Mouse (Mus musculus): ENCODE data around the gene Pld4. TPM values are rescaled to one million over a fixed set of nuclear protein-coding genes. Genes with fewer than 3 reads are reported as not detected.

The Pld4 gene
- total RNA-seq, 4 experiments from 2014 or later = 9.1 to 21.7 (median 15.5) TPM

DNA sequence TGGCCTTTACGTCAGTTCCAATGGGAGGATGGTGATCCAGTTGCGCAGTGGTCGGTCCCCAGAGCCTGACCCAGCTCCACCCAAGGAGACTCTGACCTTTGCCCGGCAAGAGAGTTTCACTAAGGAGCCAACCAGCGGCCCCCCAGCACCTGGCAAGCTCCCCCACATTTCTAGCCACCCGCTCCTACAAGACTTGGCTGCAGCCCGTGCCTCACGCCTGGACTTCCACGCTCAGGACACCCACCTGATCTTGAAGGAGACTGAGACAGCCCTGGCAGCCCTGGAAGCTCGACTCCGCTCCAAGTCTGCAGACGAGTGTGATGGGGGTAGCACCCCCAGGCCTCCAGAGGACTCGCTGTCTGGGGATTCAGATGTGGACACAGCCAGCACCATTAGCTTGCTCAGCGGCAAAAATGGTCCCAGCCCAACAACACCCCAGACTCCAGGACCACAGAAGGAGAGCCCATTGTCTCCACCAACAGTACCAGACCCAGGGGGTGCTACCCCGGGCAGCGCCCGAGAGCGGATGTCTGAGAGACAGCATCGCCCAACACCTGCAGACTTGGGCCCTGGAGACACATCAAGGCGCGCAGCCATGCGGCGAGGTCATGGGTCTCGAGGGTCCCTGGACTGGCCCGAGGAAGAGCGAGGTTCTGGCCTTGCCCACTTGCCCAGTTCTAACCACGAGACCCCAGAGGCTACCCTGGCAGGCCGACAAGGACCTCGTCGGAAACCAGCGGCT, 22.0 kb upstream of the Pld4 start:
- no peak for DNase-seq

DNA sequence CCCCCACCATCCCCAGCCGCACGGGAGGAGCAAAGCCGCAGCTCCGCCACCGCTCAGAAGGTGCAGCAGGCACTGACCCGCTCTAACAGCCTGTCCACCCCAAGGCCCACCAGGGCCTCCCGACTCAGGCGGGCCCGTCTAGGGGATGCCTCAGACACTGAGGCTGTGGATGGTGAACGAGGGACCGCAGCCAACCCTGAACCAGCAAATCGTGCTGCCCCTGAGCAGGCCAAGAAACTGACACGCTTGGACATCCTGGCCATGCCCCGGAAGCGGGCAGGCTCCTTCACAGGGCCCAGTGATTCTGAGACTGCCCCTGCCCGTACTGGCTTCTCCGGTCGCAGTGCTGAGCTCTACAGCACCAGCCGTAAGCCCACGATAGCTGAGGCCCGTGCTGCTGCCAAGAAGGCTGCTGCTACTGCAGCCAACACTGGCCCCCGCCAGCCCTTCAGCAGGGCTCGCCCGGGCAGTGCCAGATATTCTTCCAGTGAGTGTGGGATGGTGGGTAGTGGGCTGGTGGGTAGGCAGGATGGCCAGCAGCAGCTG, 21.4 kb upstream of the Pld4 start:
- no peak for DNase-seq

DNA sequence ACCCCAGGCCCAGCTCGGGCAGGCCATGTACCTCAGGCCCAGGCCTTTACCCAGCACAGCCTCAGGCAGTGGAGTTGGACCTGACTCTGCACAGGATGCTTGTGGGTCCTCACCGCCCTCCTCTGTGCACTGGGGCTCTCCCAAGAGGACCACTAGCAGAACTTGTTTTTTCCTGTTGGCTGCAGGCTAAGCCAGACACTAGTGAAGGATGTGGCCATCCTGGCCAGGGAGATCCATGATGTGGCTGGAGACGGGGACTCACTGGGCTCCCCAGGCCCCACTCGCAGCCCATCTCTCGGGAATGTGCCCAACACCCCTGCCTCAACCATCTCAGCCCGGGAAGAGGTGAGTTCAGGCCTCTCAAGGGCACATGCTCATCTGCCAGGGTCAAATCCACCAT, 17.7 kb upstream of the Pld4 start:
- peak; percentile 2 for DNase-seq

DNA sequence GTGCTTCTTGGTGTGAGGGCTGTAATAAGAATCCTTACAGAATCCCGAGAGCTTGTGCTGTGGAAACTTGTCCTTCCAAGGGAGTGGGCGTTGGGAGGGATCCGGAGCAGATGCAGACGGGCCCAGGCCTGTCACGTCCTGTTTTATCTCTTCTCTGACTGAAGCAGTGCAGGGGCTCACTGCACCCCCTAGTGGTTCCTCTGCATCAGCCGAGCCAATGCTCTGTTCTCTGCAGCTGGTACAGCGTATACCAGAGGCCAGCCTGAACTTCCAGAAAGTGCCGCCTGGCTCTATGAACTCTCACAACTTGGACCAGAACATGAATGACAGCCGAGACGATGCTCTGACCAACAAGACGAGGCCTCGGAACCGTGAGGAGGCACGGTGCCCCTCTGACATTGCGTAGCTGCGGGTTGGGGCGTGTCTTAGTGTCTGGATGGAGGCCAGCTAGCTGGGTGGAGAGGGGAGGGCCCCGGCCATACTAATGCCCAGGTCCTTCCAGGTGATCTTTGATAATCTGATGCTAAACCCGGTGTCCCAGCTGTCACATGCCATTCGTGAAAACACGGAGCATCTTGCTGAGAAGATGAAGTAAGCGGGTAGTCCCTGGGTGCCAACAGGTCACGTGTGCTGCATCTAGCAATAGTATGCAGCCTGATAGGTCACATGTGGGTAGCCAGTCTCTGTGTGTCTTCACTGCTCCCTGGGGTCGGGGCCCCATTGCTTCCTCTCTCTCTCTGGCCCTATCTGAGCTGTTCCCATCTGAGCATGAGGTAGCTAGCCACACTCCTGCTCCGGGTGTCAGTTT, 17.1 kb upstream of the Pld4 start:
- DNase-seq = peak; percentile 70

DNA sequence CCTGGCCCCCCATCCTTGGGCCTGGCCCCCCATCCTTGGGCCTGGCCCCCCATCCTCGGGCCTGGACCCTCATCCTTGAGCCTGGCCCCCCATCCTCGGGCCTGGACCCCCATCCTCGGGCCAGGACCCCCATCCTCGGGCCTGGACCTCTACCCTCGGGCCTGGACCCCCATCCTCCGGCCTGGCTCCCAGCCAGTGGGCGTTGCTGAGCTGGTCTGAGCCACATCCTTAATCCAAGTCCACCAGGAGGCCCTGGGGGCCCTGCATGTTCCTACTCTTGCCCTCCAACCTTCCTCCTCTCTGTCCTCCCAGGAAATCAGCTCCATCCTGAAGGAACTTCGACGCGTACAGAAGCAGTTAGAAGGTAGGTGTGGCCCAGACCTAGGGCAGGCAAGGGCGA, 16.2 kb upstream of the Pld4 start:
- no peak for DNase-seq

DNA sequence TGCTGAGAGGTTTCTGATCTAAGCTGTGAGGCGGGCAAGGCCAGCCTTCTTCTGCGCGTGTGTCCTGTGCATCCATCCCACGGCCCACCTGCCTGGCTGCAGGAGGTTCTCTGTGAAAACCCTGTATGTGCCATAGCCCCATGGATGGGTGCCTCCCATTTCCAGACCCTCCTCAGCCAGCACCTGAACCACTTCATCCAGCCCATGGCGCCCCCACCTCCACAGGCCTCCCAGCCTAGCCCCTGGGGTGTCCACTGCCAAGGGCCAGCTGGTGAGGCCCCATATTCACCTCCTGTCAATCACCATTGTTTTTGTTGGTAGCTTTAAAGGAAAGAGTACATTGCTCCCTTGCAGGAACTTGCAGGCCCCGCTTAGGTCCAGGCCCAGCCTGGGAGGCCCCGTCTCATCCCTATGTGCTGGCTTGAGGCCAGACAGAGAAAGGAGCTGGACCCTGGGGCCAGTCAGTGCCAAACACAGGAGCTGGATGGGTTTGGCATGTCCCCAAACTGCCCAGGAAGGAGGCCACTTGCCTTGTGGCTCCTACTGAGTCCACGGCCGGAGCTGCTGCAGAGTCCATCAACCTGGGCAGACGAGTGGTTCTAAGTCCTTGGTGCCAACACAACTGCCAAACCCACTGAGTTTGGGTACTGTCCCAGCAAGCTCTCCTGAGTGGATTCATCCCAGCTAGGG, 15.4 kb upstream of the Pld4 start:
- peak; percentile 2 for DNase-seq

DNA sequence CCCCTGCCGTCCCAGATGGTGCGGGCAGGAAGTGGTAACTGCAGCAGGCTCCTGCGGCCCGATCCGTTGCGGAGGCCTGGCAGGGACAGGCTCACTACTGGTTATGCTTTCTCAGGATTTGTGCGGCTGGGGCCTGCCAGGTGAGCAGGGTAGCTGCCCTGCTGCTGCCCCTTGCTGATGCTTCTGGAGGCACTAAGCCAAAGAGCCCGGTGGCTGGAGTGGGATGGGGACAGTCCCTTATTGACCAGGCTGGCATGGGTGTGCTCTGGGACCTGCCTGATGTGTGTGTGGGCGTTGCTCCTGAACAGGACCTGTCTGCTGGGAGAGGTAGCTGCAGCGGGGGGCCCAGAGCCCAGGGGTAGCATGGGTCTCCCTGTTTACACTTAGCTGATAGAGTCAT, 14.7 kb upstream of the Pld4 start:
- DNase-seq = no peak

DNA sequence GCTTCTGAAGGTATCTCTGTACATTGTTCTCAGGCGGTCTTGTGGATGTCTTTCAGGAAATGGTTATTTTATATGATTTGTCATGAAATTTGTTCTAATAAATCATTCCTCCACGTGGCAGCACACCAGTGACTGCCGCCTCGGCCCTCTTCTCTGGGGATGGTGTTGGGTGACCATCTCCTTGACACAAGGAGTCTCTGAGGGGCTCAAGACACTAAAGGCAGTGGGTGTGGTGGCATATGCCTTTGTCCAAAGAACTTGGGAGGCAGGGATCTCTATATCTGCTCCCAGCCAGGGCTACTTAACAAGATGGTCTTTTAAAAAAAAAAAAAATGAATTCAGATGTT, 14.0 kb upstream of the Pld4 start:
- no peak for DNase-seq

DNA sequence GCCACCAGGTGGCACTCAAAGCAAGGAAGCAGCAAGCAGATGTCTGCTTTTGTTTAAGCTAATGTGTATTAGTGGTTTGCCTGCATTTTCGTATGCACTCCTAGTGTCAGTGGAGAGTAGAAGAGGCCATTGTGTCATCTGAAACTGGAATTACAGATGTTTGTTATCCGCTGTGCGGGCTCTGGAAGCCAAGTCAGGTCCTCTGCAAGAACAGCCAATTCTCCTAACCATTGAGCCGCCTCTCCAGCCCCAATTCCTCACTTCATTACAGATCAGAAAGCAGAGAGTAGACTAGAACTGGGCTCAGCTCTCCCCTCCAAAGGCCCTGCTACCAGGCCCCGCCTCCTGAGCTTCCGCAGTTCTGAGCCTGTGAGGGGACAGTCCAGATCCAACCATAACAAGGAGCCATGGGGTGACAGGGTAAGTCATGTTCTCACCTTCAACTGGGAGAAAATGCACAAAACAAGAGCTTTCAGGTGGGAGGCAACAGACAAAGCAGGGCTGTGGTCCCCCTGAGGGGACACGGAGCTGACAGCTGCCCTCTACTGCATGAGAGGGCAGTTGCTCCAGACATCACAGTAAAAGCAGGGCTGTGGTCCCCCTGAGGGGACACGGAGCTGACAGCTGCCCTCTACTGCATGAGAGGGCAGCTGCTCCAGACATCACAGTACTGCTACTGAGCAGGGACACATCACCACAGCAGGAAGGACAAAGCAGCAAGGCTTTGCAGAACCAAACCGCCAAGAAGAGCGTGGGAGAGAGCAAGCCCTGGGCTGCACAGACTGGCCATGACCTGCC, 13.4 kb upstream of the Pld4 start:
- DNase-seq = no peak

DNA sequence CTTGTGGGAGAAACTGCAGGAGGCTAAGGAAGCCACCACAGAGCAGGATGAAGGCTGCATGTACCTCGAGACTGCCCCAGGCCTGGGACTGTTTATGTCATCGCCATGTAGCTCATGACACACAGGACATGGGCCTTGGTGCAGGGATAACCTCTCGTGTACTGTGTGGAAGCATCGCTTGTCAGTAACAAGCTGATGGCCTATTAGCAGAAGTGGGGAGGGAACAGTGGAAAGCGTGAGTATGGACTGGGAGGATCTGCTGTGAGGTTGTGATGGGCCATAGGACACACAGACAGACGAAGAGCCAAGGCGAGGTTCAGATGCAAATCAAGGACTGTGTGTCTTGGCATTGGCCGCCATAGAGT, 12.9 kb upstream of the Pld4 start:
- DNase-seq = no peak

DNA sequence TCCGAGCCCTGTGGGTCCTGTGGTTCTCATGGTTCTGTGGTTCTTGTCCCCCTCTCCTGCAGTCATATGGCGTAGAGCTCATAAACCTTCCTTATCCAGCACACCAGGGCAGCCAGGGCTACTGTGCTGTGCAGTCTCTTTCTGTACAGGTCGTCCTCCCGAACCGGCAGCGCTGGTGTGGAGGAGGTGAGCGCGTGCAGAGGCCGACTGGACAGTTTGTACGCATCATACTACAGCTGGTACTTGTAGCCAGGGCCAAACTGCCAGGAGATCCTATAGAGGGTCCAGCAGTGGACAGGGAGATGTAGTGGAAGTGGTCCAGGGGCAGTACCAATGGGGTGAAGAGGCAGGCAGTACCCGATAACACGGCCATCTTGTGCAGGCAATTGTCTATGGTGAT, 9.5 kb upstream of the Pld4 start:
- DNase-seq = no peak

DNA sequence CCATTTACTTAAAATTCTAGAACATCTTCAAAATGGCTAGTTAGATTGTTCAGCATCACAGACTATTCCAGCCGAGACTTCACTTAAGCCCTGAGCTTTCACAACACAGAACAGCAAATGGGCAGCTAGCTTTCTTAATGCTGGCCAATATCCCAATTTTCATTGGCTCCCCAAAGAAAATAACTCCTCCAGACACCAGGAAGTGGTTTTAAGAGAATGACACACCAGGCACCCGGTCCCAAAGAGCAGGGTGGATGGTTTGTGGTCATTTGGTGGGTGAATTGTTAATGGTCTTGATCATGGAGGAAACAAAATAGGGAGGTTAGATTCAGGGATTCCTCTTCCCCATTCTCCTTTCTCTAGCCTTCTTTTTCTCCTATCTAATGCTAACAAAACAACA, 8.1 kb upstream of the Pld4 start:
- DNase-seq = no peak

DNA sequence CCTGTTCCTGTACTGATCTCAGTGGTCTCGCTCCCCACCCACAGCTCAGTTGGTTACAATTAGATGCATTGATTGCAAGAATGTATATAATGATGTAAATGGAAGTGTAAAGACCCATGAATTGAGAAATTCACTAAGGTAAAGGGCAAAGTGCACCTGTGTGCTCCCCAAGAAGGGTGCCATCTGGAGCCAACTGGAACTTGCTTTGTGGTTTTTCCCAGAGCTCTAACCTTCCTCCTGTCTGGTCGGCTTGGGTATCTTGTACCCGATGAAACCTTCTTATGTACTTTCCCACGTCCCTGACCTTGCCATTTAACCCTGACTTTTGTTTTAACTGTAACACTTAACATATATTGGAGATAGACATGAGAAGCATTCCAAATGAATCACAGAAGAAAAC, 4.6 kb upstream of the Pld4 start:
- DNase-seq = no peak

DNA sequence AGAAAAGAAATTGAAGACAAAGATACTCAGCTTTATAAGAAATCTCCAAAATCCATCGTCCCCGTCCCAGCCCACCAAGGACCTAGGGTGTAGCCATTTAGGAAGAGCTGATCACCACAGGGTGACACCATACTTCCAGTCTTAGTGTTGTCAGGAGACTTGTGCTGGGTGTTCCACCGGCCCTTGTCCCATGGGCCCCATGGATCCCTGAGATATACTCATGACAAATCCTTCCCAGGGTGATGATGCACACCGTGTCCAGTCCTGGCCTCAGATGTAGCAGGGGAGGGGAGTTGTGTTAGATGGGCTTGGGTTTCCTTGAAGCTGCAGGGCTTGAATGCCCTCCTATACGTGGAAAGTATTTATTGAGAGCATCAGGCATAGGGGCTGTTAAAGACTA, 2.6 kb upstream of the Pld4 start:
- DNase-seq = no peak

DNA sequence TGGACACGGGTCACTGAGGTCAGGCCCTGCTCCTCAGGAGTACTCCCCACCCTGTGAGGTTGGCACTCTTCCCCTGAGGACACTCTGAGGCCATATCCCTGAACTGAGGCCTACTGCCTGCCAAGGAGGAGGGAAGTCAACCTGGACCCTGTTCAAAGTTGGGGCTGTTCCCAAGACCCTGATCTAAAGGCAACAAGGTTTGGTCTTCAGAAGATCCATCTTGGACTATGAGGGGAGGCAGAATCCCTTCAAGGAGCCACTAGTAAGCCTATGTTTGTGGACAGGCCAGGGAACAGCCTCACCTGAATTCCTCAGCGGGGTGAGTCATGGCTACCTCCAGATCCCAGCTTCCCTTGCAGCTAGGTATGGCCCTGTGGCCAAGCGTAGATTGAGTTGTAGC, 984 bp upstream of the Pld4 start:
- DNase-seq = no peak

DNA sequence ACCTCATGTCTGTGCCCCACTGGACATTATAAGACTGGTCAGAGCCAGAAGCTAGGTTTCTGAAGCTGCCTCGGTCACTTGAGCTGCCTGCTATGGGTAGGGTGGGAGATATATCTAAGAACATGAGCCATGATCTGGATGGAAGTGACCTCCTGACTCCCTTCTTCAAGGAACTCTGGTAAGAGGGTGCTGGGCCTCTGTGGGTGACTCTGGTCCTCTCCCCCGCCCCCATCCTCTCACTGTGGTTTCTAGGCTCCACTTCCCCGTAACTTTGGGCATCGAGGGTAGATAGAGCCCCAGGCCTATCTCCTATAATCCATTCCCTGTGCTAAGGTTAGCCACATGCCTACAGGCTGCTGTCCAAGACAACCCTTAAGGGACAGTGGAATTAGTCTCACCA, 956 bp downstream of the Pld4 start:
- DNase-seq = no peak

DNA sequence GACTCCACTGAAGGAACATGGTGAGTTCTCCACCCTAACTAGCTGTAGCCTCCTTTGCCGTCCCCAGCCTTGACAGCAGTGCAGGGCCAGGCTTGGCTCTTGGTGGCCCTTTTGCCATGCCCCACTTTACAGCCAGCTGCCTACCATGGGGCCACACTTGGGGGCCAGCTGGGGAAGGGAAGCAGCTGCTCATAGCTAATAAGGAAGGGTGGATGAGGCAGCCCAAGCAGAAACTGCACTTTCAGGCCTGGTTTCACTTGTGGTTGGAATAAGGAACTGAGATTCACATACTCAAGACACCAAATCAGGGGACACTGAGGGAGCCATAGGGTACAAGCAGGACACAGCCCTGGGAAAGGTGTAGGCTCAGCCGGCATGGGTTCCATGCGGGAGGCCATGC, 1.6 kb downstream of the Pld4 start:
- DNase-seq = no peak

DNA sequence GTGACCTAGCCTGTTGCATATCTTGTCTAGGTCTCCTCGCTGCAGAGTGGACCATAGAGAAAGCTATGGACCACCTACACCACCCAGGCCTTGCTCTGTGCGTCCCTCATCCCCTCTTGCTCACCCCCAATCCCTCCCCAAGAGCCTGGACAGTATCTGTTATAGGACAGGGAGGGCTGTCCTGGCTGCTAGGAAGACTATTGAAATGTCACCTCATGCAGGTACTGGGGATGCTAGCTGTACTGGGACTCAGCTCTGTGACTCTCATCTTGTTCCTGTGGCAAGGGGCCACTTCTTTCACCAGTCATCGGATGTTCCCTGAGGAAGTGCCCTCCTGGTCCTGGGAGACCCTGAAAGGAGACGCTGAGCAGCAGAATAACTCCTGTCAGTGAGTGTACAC, 2.7 kb downstream of the Pld4 start:
- no peak for DNase-seq

DNA sequence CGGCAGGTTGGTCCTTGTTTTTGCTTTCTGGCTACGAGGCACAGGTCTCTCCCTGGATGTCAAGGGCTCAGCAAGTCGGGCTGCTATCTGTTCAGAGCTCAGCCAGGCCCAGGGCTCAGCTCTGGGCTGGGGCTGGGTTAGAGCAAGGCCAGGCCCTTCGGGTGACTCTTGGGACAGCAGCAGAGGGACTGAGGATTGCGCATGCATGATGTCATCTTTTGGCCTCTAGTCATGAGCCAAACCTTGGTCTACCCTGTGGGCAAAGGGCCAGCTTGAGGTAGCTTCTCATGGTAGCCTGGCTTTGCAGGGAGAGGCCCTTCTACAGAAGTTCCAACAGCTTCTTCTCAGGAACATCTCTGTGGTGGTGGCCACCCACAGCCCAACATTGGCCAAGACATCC, 3.7 kb downstream of the Pld4 start:
- DNase-seq = peak; percentile 79

DNA sequence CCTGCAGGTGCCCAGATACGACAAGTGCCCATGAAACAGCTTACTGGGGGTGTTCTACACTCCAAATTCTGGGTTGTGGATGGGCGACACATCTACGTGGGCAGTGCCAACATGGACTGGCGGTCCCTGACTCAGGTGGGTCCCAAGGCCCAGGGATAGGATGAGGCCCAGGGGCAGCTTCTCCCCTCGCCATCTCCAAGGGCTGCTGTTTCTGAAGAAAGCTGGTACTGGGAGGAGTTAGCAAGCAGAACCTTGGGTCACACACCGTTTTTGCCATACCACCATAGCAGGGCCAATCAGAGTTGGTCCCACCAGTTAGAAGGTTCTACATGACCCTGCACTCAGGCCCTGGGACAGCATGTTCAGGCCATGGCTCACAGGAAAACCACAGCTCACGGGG, 4.5 kb downstream of the Pld4 start:
- no peak for DNase-seq

DNA sequence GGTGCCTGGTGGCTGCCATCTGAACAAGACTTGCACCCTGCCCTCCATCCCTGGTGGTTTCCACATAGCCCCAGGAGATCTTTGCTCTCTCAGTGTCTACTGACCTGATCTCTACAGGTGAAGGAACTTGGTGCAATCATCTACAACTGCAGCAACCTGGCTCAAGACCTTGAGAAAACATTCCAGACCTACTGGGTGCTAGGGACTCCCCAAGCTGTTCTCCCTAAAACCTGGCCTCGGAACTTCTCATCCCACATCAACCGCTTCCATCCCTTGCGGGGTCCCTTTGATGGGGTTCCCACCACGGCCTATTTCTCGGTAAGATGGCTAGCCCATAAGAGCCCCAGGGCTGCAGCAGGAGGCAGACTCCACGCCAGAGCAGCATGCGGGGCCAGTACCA, 6.1 kb downstream of the Pld4 start:
- no peak for DNase-seq

DNA sequence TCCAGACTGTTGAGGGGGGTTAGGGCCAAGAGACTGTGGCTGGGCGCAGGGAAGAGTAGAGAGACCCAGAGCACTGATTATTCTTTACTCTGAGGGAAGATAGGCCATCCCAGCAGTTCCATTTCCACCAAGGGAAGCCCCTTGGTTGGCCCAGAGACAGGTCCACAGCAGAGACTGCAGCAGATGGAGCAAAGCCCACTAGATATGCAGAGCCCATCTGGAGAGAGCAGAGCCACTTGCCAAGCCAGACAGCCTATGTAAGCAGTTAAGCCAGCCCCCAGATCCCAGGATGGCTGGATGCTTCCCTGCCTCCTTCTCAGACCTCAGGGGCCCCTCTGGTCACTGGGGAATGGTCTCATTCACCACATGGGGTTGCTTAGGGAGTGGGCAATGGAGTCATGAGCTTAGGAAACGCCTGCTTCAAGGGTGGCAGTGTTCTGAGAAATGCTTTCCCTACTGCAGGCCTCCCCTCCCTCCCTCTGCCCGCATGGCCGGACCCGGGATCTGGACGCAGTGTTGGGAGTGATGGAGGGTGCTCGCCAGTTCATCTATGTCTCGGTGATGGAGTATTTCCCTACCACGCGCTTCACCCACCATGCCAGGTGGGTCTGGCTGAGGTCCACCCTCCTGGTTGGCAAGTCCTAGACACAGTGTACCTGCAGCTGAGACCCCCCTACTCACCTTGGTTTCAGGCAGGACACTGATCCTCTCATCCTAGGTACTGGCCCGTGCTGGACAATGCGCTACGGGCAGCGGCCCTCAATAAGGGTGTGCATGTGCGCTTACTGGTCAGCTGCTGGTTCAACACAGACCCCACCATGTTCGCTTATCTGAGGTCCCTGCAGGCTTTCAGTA, 6.8 kb downstream of the Pld4 start:
- no peak for DNase-seq
